Mouse (Mus musculus): ENCODE measurements around the gene Bcam. TPM values are rescaled to one million over a fixed set of nuclear protein-coding genes. Genes with fewer than 3 reads are reported as not detected.

Gene Bcam
- total and polyA plus RNA-seq, 3 experiments, result 3.0 to 10.9 (median 4.8) TPM

DNA sequence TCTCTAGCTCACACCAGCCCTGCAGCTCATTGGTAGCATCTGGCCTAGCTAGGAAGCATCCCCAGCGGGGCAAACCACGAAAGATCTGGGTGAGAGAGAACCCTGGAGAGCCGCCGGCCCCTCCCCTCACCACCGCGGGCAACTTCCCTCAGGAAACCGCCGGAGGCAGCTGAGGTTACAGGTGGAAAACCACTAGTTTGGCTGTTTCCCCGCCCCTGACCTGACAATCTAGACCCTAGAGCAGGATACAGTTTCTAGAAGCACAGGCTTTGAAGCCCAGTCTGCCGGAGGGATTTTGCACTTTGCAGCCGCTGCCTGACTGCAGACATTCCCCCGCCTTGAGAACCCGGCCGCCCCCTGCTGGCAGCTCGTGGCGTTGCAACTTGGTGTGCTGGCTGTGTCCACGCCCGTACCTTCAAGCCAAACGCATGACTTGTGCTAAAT, 19.1 kb upstream of the Bcam start:
- dilution Hi-C loops (cut with MboI; ENCODE audit: extremely low pct_ligation_motif_present, extremely low pct_unique_long_range_greater_than_20kb, low sequenced_read_pairs), result no loop called here
- H3K9me3 ChIP-seq (replicated peaks; ENCODE audit: low read length), result peaks cover 7% of the 10 kb centered on the region
- peaks cover 0 to 13% of the 10 kb centered on the region in 2 experiments for H3K36me3 ChIP-seq (replicated peaks in 1 of 2; ENCODE audit: control insufficient read depth in 1 of 2, insufficient read depth in 1 of 2, low read length in 1 of 2)
- peak overlapping the region; percentile 23 to 39 (median 25) for H3K4me3 ChIP-seq (replicated peaks in 1 of 3; ENCODE audit: low read depth in 2 of 3, low read length in 2 of 3, poor library complexity in 1 of 3)
- in situ Hi-C loops (cut with MboI; ENCODE audit: low pct_ligation_motif_present, low pct_unique_long_range_greater_than_20kb, low sequenced_read_pairs), result loop anchor here (5.0 kb wide), 1 partner anchor 38 kb away; the partner anchor contains the start of gene Nectin2
- no peak overlapping the region for H3K27ac ChIP-seq (ENCODE audit: insufficient read depth, low read depth)
- DNase-seq (ENCODE audit: extremely low read depth), result peak; percentile 87
- peaks cover 4% of the 10 kb centered on the region for H3K27me3 ChIP-seq (replicated peaks)
- TF ChIP-seq CHD1 (IDR thresholded peaks at IDR 0.05; ENCODE audit: low read depth, low read length) (no peak), USF2 (conservative IDR thresholded peaks at IDR 0.05; ENCODE audit: low read depth, low read length) (no peak), IRF4 (IDR thresholded peaks at IDR 0.05; ENCODE audit: low read depth, low read length) (0 out of 2 replicates have a peak, but pooled peaks have one; percentile 42), JUN (IDR thresholded peaks at IDR 0.05; ENCODE audit: insufficient read depth, low read depth, low read length) (no peak), MAFK (IDR thresholded peaks at IDR 0.05; ENCODE audit: insufficient replicate concordance, low read length) (no peak), EP300 (IDR thresholded peaks at IDR 0.05; ENCODE audit: low read length) (peak; percentile 58; the same call in 1 of the 2 replicates), JUND (conservative IDR thresholded peaks at IDR 0.05; ENCODE audit: low read depth, low read length) (no peak), HCFC1 (IDR thresholded peaks at IDR 0.05; ENCODE audit: low read depth, low read length) (peak; percentile 47; the same call in 1 of the 2 replicates), ZKSCAN1 (IDR thresholded peaks at IDR 0.05; ENCODE audit: borderline replicate concordance, low read depth, low read length) (no peak), E2F4 (IDR thresholded peaks at IDR 0.05; ENCODE audit: insufficient replicate concordance, low read depth, low read length) (no peak), NELFE (IDR thresholded peaks at IDR 0.05; ENCODE audit: low read depth, low read length) (peak; percentile 44; the same call in 1 of the 2 replicates), CHD2 (IDR thresholded peaks at IDR 0.05; ENCODE audit: low read length) (0 out of 2 replicates have a peak, but pooled peaks have one; percentile 30), ELF1 (IDR thresholded peaks at IDR 0.05; ENCODE audit: low read depth, low read length) (0 out of 2 replicates have a peak, but pooled peaks have one; percentile 23), RAD21 (IDR thresholded peaks at IDR 0.05; ENCODE audit: low read depth, low read length) (peak; percentile 57), CTCF (conservative IDR thresholded peaks at IDR 0.05 in 1 of 2, IDR thresholded peaks at IDR 0.05 in 1 of 2; ENCODE audit: low read depth in 2 of 2, low read length in 2 of 2) (peak; percentile 68 to 91; a peak in 3 of 4 replicates), TCF12 (IDR thresholded peaks at IDR 0.05; ENCODE audit: low read depth, low read length) (peak; percentile 60; the same call in 1 of the 2 replicates), MAZ (IDR thresholded peaks at IDR 0.05; ENCODE audit: low read depth, low read length) (peak; percentile 92; the same call in 1 of the 2 replicates), ETS1 (conservative IDR thresholded peaks at IDR 0.05; ENCODE audit: low read depth, low read length) (peak; percentile 60; the same call in 1 of the 2 replicates), ZNF384 (IDR thresholded peaks at IDR 0.05; ENCODE audit: low read depth, low read length) (no peak; the same call in 1 of the 2 replicates), RCOR1 (conservative IDR thresholded peaks at IDR 0.05; ENCODE audit: low read depth, low read length) (0 out of 2 replicates have a peak, but pooled peaks have one; percentile 43), PAX5 (IDR thresholded peaks at IDR 0.05; ENCODE audit: low read length) (no peak), SIN3A (IDR thresholded peaks at IDR 0.05; ENCODE audit: low read length) (peak; percentile 69), MXI1 (IDR thresholded peaks at IDR 0.05; ENCODE audit: low read depth, low read length) (peak; percentile 75; the same call in 1 of the 2 replicates), UBTF (IDR thresholded peaks at IDR 0.05; ENCODE audit: low read depth, low read length) (no peak), MYC (IDR thresholded peaks at IDR 0.05; ENCODE audit: low read depth, low read length) (peak; percentile 73), SMC3 (IDR thresholded peaks at IDR 0.05; ENCODE audit: low read depth, low read length) (peak; percentile 82), NRF1 (IDR thresholded peaks at IDR 0.05; ENCODE audit: low read depth, low read length) (0 out of 2 replicates have a peak, but pooled peaks have one; percentile 34), GABPA (IDR thresholded peaks at IDR 0.05; ENCODE audit: insufficient replicate concordance, low read depth, low read length) (no peak), MAX (IDR thresholded peaks at IDR 0.05; ENCODE audit: low read length) (peak; percentile 61), USF1 (IDR thresholded peaks at IDR 0.05; ENCODE audit: low read depth, low read length) (no peak), MEF2A (IDR thresholded peaks at IDR 0.05; ENCODE audit: borderline replicate concordance, low read depth, low read length) (0 out of 2 replicates have a peak, but pooled peaks have one; percentile 42), KAT2A (IDR thresholded peaks at IDR 0.05; ENCODE audit: insufficient replicate concordance, low read length) (no peak), BHLHE40 (IDR thresholded peaks at IDR 0.05; ENCODE audit: low read depth, low read length) (peak; percentile 68), POLR2A (IDR thresholded peaks at IDR 0.05; ENCODE audit: low read depth, low read length) (no peak), POLR2AphosphoS2 (IDR thresholded peaks at IDR 0.05; ENCODE audit: low read depth, low read length) (no peak), ZMIZ1 (IDR thresholded peaks at IDR 0.05; ENCODE audit: low read depth, low read length) (no peak), ZC3H11A (IDR thresholded peaks at IDR 0.05; ENCODE audit: low read depth, low read length) (0 out of 2 replicates have a peak, but pooled peaks have one; percentile 3), TBP (conservative IDR thresholded peaks at IDR 0.05; ENCODE audit: low read depth, low read length) (no peak)
- H3K79me2 ChIP-seq (replicated peaks; ENCODE audit: control insufficient read depth, extremely low read depth, insufficient read depth, poor library complexity, severe bottlenecking), result no peaks in the 10 kb centered on the region
- peak overlapping the region; percentile 42 for H3K4me2 ChIP-seq (ENCODE audit: insufficient read depth, low read depth, poor library complexity, severe bottlenecking)
- 0 out of 2 replicates have a peak overlapping the region, but pooled peaks have one; percentile 21 for H3K9ac ChIP-seq (ENCODE audit: insufficient read depth, low read depth)
- H3K4me1 ChIP-seq (ENCODE audit: control insufficient read depth in 1 of 2, insufficient read depth in 2 of 2), result peaks cover 16 to 68% of the 10 kb centered on the region in 2 experiments

Measured in CH12.LX (cell line).